ENCODE assay signal across 17 mouse cellular contexts in the genomic region with DNA sequence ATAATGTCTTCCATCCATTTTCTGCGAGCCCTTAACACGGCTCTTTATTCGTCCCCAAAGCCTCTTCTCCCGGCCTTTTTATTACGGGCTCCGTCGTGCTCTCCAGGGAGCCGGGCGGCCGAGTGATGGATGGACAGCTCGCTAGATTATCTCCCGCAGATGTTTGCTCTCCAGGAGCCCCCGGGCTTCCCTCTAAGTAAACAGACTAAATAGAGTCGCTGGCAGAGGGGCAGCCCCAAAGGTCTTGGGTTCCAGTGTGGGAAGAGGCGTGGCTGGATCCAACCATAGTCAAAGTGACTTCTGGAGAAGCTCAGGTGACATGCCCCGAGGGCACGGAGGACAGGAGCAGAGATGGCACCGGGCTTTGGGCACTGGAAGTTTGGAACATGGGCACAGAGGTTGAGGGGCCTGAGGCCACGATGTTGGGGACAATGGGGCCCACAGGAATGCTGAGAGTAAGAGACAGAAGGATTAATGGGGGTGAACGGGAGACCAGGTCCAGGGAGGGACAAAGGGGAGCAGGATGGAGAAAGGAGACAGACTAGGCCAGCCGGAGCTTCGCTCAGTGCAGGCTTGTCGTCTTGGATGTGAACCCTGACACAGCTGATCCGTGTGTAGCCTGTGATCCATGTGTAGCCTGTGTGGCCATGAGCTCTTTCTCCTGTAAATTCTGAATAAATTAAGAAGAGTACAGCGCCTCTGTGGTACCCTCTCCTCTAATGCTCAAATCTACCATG.
A peak's percentile ranks its signal among the peaks of the same experiment; 100 is the strongest.
DNase-seq lines count a peak whose midpoint lies in the region; ATAC-seq and TF ChIP-seq lines count a peak whose summit lies in the region.
"Had no signal": no experiment of that assay in that cellular context is flagged by ENCODE, and none has a peak within 500 bp of the region (broad histone marks: within the 10 kb centered on the region; RNA-seq: fewer than 3 reads in every experiment).

No protein-coding gene starts in this region.

- TF ChIP-seq CTCF in hindbrain, postnatal 0 days (IDR thresholded peaks at IDR 0.05; ENCODE audit: low read depth), result no peak
- TF ChIP-seq CTCF in layer of hippocampus, adult 2 months (conservative IDR thresholded peaks at IDR 0.05), result no peak

- no peaks in the 10 kb centered on the region for H3K9me3 ChIP-seq in hindbrain, embryonic 10.5 days
- H3K9me3 ChIP-seq in hindbrain, postnatal 0 days (ENCODE audit: low read length), result no peaks in the 10 kb centered on the region
- H3K9me3 ChIP-seq in hindbrain, embryonic 14.5 days (ENCODE audit: control insufficient read depth, low read length), result no peaks in the 10 kb centered on the region
- no peaks in the 10 kb centered on the region for H3K9me3 ChIP-seq in neural tube, embryonic 11.5 days (ENCODE audit: control insufficient read depth, low read length)
- H3K9me3 ChIP-seq: limb, embryonic 13.5 days had no signal

- H3K27me3 ChIP-seq in hindbrain, embryonic 10.5 days (ENCODE audit: insufficient read depth, poor library complexity, severe bottlenecking), result peaks cover 97% of the 10 kb centered on the region
- peaks cover 37% of the 10 kb centered on the region; the same call in 1 of the 2 replicates for H3K27me3 ChIP-seq in hindbrain, postnatal 0 days (ENCODE audit: insufficient read depth, low read length)
- peaks cover 90% of the 10 kb centered on the region for H3K27me3 ChIP-seq in hindbrain, embryonic 14.5 days (ENCODE audit: control insufficient read depth, insufficient read depth, low read length)
- peaks cover 66% of the 10 kb centered on the region for H3K27me3 ChIP-seq in neural tube, embryonic 11.5 days (ENCODE audit: control insufficient read depth, insufficient read depth, low read length)

- H3K36me3 ChIP-seq in hindbrain, embryonic 10.5 days, result no peaks in the 10 kb centered on the region
- no peaks in the 10 kb centered on the region for H3K36me3 ChIP-seq in hindbrain, postnatal 0 days (ENCODE audit: insufficient read depth, low read length)
- H3K36me3 ChIP-seq in hindbrain, embryonic 14.5 days (replicated peaks; ENCODE audit: control insufficient read depth, insufficient read depth), result no peaks in the 10 kb centered on the region
- no peaks in the 10 kb centered on the region for H3K36me3 ChIP-seq in neural tube, embryonic 11.5 days (ENCODE audit: control insufficient read depth, insufficient read depth, low read length)

- DNase-seq in hindbrain, embryonic 10.5 days (ENCODE audit: low spot score), result peak; percentile 55
- no peak for DNase-seq in hindbrain, postnatal 0 days (ENCODE audit: low spot score)
- peak; percentile 66 for DNase-seq in embryo, embryonic 11 days
- DNase-seq in hindbrain, embryonic 14.5 days (ENCODE audit: low spot score), result peak; percentile 44
- peak; percentile 78 for DNase-seq in neural tube, embryonic 11.5 days (ENCODE audit: low spot score)
- DNase-seq in layer of hippocampus, adult 2 months (ENCODE audit: low spot score in 2 of 2), result no peak
- no peak for DNase-seq in right cerebral cortex, adult 18-20 months
- DNase-seq: adrenal gland, adult 8-10 months; B cell, adult 2 months; cerebellum, postnatal 10 days; gastrocnemius, postnatal 36 days; kidney, postnatal 10 days; layer of hippocampus, postnatal 36 days; lung, adult 2 months; thymus, postnatal 4 days had no signal

- H3K4me1 ChIP-seq in hindbrain, embryonic 10.5 days (replicated peaks), result peaks cover 81% of the 10 kb centered on the region
- H3K4me1 ChIP-seq in hindbrain, postnatal 0 days (ENCODE audit: insufficient read depth, low read length), result peaks cover 18% of the 10 kb centered on the region
- H3K4me1 ChIP-seq in hindbrain, embryonic 14.5 days (replicated peaks; ENCODE audit: control insufficient read depth, insufficient read depth, low read length), result peaks cover 33% of the 10 kb centered on the region
- peaks cover 42% of the 10 kb centered on the region for H3K4me1 ChIP-seq in neural tube, embryonic 11.5 days (ENCODE audit: control insufficient read depth, insufficient read depth, low read length)

- H3K4me3 ChIP-seq in hindbrain, embryonic 10.5 days, result 0 out of 2 replicates have a peak overlapping the region, but pooled peaks have one; percentile 13
- H3K4me3 ChIP-seq in hindbrain, postnatal 0 days (ENCODE audit: low read length), result no peak overlapping the region
- H3K4me3 ChIP-seq in hindbrain, embryonic 14.5 days (replicated peaks; ENCODE audit: low read length), result no peak overlapping the region
- no peak overlapping the region for H3K4me3 ChIP-seq in neural tube, embryonic 11.5 days (ENCODE audit: low read depth, low read length)
- no peak overlapping the region for H3K4me3 ChIP-seq in layer of hippocampus, adult 2 months
- H3K4me3 ChIP-seq: limb, embryonic 13.5 days had no signal

- no peak for ATAC-seq in hindbrain, postnatal 0 days
- no peak for ATAC-seq in hindbrain, embryonic 14.5 days (ENCODE audit: low FRiP score)
- ATAC-seq in neural tube, embryonic 11.5 days (ENCODE audit: insufficient read depth, low FRiP score, low TSS enrichment), result peak; percentile 45; the same call in 1 of the 2 replicates

- H3K27ac ChIP-seq in hindbrain, embryonic 10.5 days, result peak overlapping the region; percentile 84
- no peak overlapping the region for H3K27ac ChIP-seq in hindbrain, postnatal 0 days
- no peak overlapping the region for H3K27ac ChIP-seq in hindbrain, embryonic 14.5 days
- peak overlapping the region; percentile 42; the same call in 1 of the 2 replicates for H3K27ac ChIP-seq in neural tube, embryonic 11.5 days (ENCODE audit: low read depth, low read length)
- no peak overlapping the region for H3K27ac ChIP-seq in layer of hippocampus, adult 2 months
- H3K27ac ChIP-seq: limb, embryonic 13.5 days; stomach, postnatal 0 days had no signal

- H3K4me2 ChIP-seq in hindbrain, postnatal 0 days (ENCODE audit: low read depth, low read length), result no peak overlapping the region
- 0 out of 2 replicates have a peak overlapping the region, but pooled peaks have one; percentile 13 for H3K4me2 ChIP-seq in hindbrain, embryonic 14.5 days (replicated peaks)
- peak overlapping the region; percentile 13 for H3K4me2 ChIP-seq in neural tube, embryonic 11.5 days (ENCODE audit: low read depth)
- H3K4me2 ChIP-seq: limb, embryonic 13.5 days had no signal

- H3K9ac ChIP-seq in hindbrain, postnatal 0 days (replicated peaks; ENCODE audit: low read length), result no peak overlapping the region
- H3K9ac ChIP-seq in hindbrain, embryonic 14.5 days, result no peak overlapping the region
- H3K9ac ChIP-seq in neural tube, embryonic 11.5 days (ENCODE audit: low read length), result no peak overlapping the region
- H3K9ac ChIP-seq: limb, embryonic 13.5 days had no signal

- WGBS in hindbrain, embryonic 10.5 days, result 13% methylated on average over 25 of the region's 25 CpGs
- 21% methylated on average over 25 of the region's 25 CpGs for WGBS in hindbrain, postnatal 0 days
- 11% methylated on average over 25 of the region's 25 CpGs for WGBS in hindbrain, embryonic 14.5 days
- WGBS in neural tube, embryonic 11.5 days, result 9% methylated on average over 25 of the region's 25 CpGs

Comparison
In these comparisons a context has a peak if more than half of its experiments do, and no peak if none do; other contexts are left out.
1. DNase-seq: peak in hindbrain, embryonic 10.5 days (single experiment), embryo, embryonic 11 days (single experiment), hindbrain, embryonic 14.5 days (single experiment) and neural tube, embryonic 11.5 days (single experiment); none in hindbrain, postnatal 0 days (single experiment), layer of hippocampus, adult 2 months (0 of 2) and right cerebral cortex, adult 18-20 months (single experiment).
2. H3K27ac ChIP-seq: peak in hindbrain, embryonic 10.5 days (single experiment) and neural tube, embryonic 11.5 days (single experiment); none in hindbrain, postnatal 0 days (single experiment), hindbrain, embryonic 14.5 days (single experiment) and layer of hippocampus, adult 2 months (single experiment).